Mouse (Mus musculus) liver, adult 2 months (tissue): Measurements from ENCODE around the gene Dtx4. TPM values are rescaled to one million over a fixed set of nuclear protein-coding genes. Genes with fewer than 3 reads are reported as not detected.

Experiments used
- DNase-seq: peaks from one replicate; pipeline ENCODE4 v3.0.0-alpha.2; 2011; ENCODE audit warnings: low read depth, low spot score; ENCODE audit errors: extremely low read depth
- H3K27ac ChIP-seq: fragments of 200-500 bp; replicated peaks from 2 replicates; pipeline ENCODE4 v1.5.1; 2012; ENCODE audit warnings: low read depth, mild to moderate bottlenecking, control low read depth, inconsistent platforms, low read length; ENCODE audit not compliant: insufficient read depth
- H3K27me3 ChIP-seq: fragments of 200-500 bp; 2 replicates; pipeline ENCODE4 v1.6.1; 2012; ENCODE audit warnings: mild to moderate bottlenecking, moderate library complexity, low read length, inconsistent platforms; ENCODE audit not compliant: control insufficient read depth, insufficient read depth
- H3K36me3 ChIP-seq: fragments of 200-500 bp; 2 replicates; pipeline ENCODE4 v1.6.1; 2012; ENCODE audit warnings: low read length, inconsistent platforms; ENCODE audit not compliant: control insufficient read depth, insufficient read depth
- H3K4me1 ChIP-seq: fragments of 200-500 bp; 2 replicates; pipeline ENCODE4 v1.6.1; 2011; ENCODE audit warnings: low read length; ENCODE audit not compliant: control insufficient read depth, insufficient read depth
- H3K4me3 ChIP-seq: fragments of 200-500 bp; 2 replicates; pipeline ENCODE4 v1.5.1; 2011; ENCODE audit warnings: low read depth, mild to moderate bottlenecking, control low read depth, low read length, moderate library complexity; ENCODE audit not compliant: insufficient read depth
- H3K79me2 ChIP-seq: fragments of 200-500 bp; 2 replicates; pipeline ENCODE4 v1.6.1; 2012; ENCODE audit warnings: inconsistent platforms, mild to moderate bottlenecking, low read length, moderate library complexity; ENCODE audit not compliant: control insufficient read depth, insufficient read depth
- H3K9ac ChIP-seq: fragments of 200-500 bp; 2 replicates; pipeline ENCODE4 v1.6.1; 2012; ENCODE audit warnings: low read depth, mild to moderate bottlenecking, control low read depth, inconsistent platforms, low read length
- CTCF ChIP-seq: fragments of 200-500 bp; IDR thresholded peaks from 2 replicates; pipeline ENCODE4 v1.5.1; 2011; ENCODE audit warnings: low read depth, low read length, control low read depth
- POLR2A ChIP-seq: fragments of 200-500 bp; IDR thresholded peaks from 2 replicates; pipeline ENCODE4 v1.6.1; 2011; ENCODE audit warnings: low read length, control low read depth; ENCODE audit not compliant: insufficient read depth; ENCODE audit errors: extremely low read depth
- WGBS: fragments of 180-500 bp; shearing (Covaris S2); methylation state at CpG from one replicate; pipeline ENCODE4 v1.1.7; 2018; 5-methylcytosine and 5-hydroxymethylcytosine counted together
- polyA plus RNA-seq: library from polyadenylated mRNA; depleted of rRNA; stranded (reverse); fragments of >200 nt; gene quantifications from 2 replicates; pipeline ENCODE4 v1.2.3, GENCODE M21; 2012
- total RNA-seq: library from RNA; depleted of rRNA; stranded (reverse); fragments of >200 nt; gene quantifications from 2 replicates; pipeline ENCODE4 v1.2.3, GENCODE M21; 2014

The Dtx4 gene
- total and polyA plus RNA-seq, 2 experiments = 1.8 to 6.5 TPM

DNA sequence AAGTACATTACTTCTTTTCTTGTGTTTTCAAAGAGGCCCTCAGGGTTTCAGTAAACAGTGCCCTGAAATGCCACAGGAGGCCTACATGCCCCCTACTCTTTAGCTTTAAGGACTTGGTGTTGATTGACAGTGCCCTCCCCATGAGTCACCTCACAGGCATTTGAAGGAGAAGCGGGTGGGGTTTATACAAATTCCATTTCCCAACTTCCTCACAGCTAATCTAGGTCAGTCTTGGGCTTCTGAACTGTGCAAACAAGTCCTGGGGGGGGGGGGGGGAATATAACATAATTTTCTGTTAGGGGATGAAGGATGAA is 37.6 kb downstream of the Dtx4 start:
- Histone ChIP-seq H3K27ac (0 out of 2 replicates have a peak overlapping the region, but pooled peaks have one; percentile 16), H3K4me3 (0 out of 2 replicates have a peak overlapping the region, but pooled peaks have one; percentile 8), H3K27me3 (no peaks in the 10 kb centered on the region), H3K79me2 (no peaks in the 10 kb centered on the region), H3K4me1 (peaks cover 7% of the 10 kb centered on the region; the same call in 1 of the 2 replicates), H3K36me3 (no peaks in the 10 kb centered on the region), H3K9ac (no peak overlapping the region; the same call in 1 of the 2 replicates)
- no peak for TF ChIP-seq CTCF
- TF ChIP-seq POLR2A = no peak
- no peak for DNase-seq
- WGBS = 46% methylated on average over 1 of the region's 1 CpGs

GRCm38 (mm10) chr19:12462851-12463721 is 38.2 kb downstream of the Dtx4 start:
- no peaks in the 10 kb centered on the region for H3K36me3 ChIP-seq
- peak overlapping the region; percentile 28; the same call in 1 of the 2 replicates for H3K27ac ChIP-seq
- H3K9ac ChIP-seq = peak overlapping the region; percentile 51; the same call in 1 of the 2 replicates
- 82% methylated on average over 7 of the region's 7 CpGs for WGBS
- TF ChIP-seq POLR2A (no peak), CTCF (no peak)
- no peaks in the 10 kb centered on the region for H3K79me2 ChIP-seq
- peak overlapping the region; percentile 26 for H3K4me3 ChIP-seq
- H3K27me3 ChIP-seq = no peaks in the 10 kb centered on the region
- peaks cover 7% of the 10 kb centered on the region; the same call in 1 of the 2 replicates for H3K4me1 ChIP-seq
- no peak for DNase-seq

GRCm38 (mm10) chr19:12460282-12461249 is 40.7 kb downstream of the Dtx4 start, which contains the start of gene Mpeg1:
Mpeg1 (plus strand) TSS chr19:12460779.
- no peaks in the 10 kb centered on the region for H3K27me3 ChIP-seq
- H3K36me3 ChIP-seq = no peaks in the 10 kb centered on the region
- DNase-seq = peak; percentile 54
- TF ChIP-seq CTCF = no peak
- TF ChIP-seq POLR2A = no peak
- peak within 1 kb of the TSS; percentile 44 for H3K27ac ChIP-seq
- peak within 1 kb of the TSS; percentile 23; the same call in 1 of the 2 replicates for H3K9ac ChIP-seq
- WGBS = 61% methylated on average over 11 of the region's 11 CpGs
- H3K4me3 ChIP-seq = peak within 1 kb of the TSS; percentile 46
- peaks cover 7% of the 10 kb centered on the region; the same call in 1 of the 2 replicates for H3K4me1 ChIP-seq
- H3K79me2 ChIP-seq = no peaks in the 10 kb centered on the region

GRCm38 (mm10) chr19:12459516-12459915 is 41.7 kb downstream of the Dtx4 start:
- H3K4me3 ChIP-seq = no peak overlapping the region
- H3K27ac ChIP-seq = no peak overlapping the region
- no peaks in the 10 kb centered on the region for H3K36me3 ChIP-seq
- no peak for DNase-seq
- TF ChIP-seq CTCF = no peak
- TF ChIP-seq POLR2A = no peak
- peaks cover 7% of the 10 kb centered on the region; the same call in 1 of the 2 replicates for H3K4me1 ChIP-seq
- H3K27me3 ChIP-seq = no peaks in the 10 kb centered on the region
- WGBS = 80% methylated on average over 4 of the region's 4 CpGs
- H3K9ac ChIP-seq = no peak overlapping the region
- H3K79me2 ChIP-seq = no peaks in the 10 kb centered on the region

GRCm38 (mm10) chr19:12457401-12458066 is 43.7 kb downstream of the Dtx4 start:
- peak overlapping the region; percentile 68; the same call in 1 of the 2 replicates for H3K27ac ChIP-seq

More at GRCm38 (mm10) chr19:12457401-12458066, 43.7 kb downstream of the Dtx4 start:
- TF ChIP-seq CTCF = no peak
- no peak for DNase-seq
- H3K9ac ChIP-seq = no peak overlapping the region
- WGBS = 82% methylated on average over 12 of the region's 12 CpGs
- no peaks in the 10 kb centered on the region for H3K27me3 ChIP-seq
- H3K4me1 ChIP-seq = no peaks in the 10 kb centered on the region
- no peaks in the 10 kb centered on the region for H3K36me3 ChIP-seq
- H3K4me3 ChIP-seq = no peak overlapping the region
- no peaks in the 10 kb centered on the region for H3K79me2 ChIP-seq
